Mouse (Mus musculus) frontal cortex, adult (tissue): ENCODE data around the gene Fam155a.
"Not testable (repeated sequence)": the region's sequence is repeated elsewhere in the genome, so short reads cannot be mapped to it uniquely, and the experiment has no call there.

Source experiments
- ATAC-seq: cut with Nextera tagmentation; 2 replicates; pipeline ENCODE4 v1.9.2; 2017; ENCODE audit warnings: mild to moderate bottlenecking, moderate library complexity, mixed read lengths; ENCODE audit not compliant: low TSS enrichment

Gene Fam155a

GRCm38 (mm10) chr8:9770999-9771605 is at the start of gene Fam155a:
TSS of gene Fam155a (minus strand) at chr8:9771161.
- peak; percentile 32 for ATAC-seq

- ATAC-seq: no peak
These were observed 42.4 kb upstream of the Fam155a start for GRCm38 (mm10) chr8:9813273-9813946.

- peak; percentile 97 for ATAC-seq
These were observed 40.1 kb upstream of the Fam155a start for GRCm38 (mm10) chr8:9810955-9811530.

GRCm38 (mm10) chr8:9808596-9808995 is 37.6 kb upstream of the Fam155a start:
- ATAC-seq: no peak

DNA sequence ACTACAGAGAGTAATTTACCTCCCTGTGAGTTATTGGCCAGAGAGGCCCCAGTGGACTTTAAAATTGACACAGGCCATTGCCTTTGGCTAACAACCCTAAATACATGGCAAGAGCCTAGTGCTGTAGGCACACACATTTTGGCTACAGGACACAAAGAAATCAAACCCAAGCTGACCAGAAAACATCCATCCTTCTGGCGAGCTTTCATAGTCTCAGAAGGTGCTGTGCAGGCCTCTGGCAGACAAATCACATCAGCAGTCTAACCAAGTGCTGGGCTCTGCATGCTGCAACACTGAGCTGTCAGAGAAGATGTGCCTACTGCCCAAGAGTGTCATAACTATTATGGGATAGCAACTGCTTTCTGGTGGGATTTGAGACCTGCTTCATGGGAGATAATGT is 34.7 kb upstream of the Fam155a start:
- ATAC-seq: no peak

GRCm38 (mm10) chr8:9800346-9800745 is 29.4 kb upstream of the Fam155a start:
- not testable (repeated sequence) for ATAC-seq

- no peak for ATAC-seq
These were observed 29.0 kb upstream of the Fam155a start for GRCm38 (mm10) chr8:9799923-9800322.

DNA sequence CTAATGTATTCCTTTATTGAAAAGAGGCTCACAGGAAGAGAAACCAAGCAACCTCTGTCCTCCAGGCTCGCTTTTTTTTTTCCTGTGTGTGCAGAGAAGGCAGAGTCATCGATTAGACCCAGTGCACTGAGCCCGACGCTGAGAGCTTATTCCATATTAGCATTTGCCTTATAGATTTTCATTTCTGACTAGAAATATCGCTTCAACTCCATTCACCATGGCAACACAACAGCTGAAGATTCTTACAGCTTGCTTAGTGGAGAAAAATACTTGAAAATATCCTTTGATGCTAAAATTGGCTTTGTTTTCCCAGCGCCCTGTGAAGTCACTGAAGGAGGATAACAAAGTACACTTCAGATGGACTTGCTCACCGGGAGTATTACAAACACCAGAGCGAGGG is 26.6 kb upstream of the Fam155a start:
- ATAC-seq: no peak; the same call in none of the 2 replicates

GRCm38 (mm10) chr8:9795724-9796123 is 24.8 kb upstream of the Fam155a start:
- ATAC-seq: peak; percentile 78

DNA sequence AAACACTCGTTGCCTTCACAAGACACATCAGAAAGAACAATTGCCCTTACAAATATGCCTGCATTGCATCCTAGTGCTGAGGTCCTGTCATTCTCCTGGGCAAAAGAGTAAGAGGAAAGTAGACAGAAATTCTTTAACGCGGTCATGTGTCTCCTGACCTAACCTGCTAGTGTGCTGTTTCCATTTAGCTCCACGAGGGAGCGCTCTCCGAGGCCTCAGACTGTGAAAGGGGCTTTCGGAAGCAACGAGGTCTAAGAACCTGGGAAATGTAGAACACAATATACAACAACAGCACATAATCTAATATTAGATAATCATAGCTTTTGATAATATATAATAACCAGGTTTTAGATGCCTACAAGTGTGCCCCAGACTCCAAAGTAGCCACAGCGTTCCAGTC is 22.4 kb upstream of the Fam155a start:
- no peak for ATAC-seq

GRCm38 (mm10) chr8:9780332-9780731 is 9.4 kb upstream of the Fam155a start:
- ATAC-seq: no peak

DNA sequence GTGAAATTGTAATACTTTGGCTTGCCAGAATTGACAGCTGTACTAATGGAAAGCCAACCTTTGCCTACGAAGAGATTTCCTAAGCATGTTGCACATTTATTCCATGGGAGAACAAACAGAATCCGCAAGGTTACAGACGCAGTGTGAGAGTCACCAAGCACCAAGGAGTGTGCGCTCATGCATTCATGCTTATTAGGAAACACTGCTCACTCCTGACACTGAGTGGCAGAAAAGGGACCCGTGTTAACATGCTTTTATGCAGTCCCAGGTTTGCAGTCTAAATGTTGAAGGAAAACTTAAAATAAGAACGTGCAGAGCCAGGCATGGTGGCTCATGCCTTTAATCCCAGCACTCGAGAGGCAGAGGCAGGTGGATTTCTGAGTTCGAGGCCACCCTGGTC is 7.2 kb upstream of the Fam155a start:
- no peak for ATAC-seq

GRCm38 (mm10) chr8:9776818-9777217 is 5.9 kb upstream of the Fam155a start:
- peak; percentile 74 for ATAC-seq

GRCm38 (mm10) chr8:9772519-9772840 is 1.5 kb upstream of the Fam155a start:
- peak; percentile 47 for ATAC-seq

GRCm38 (mm10) chr8:9771606-9772518 is 901 bp upstream of the Fam155a start:
- ATAC-seq: peak; percentile 41

GRCm38 (mm10) chr8:9770261-9770998 is 531 bp downstream of the Fam155a start:
- peak; percentile 25; the same call in 1 of the 2 replicates for ATAC-seq

GRCm38 (mm10) chr8:9769061-9769460 is 1.9 kb downstream of the Fam155a start:
- ATAC-seq: no peak

- peak; percentile 71 for ATAC-seq
These were observed 35.8 kb downstream of the Fam155a start for GRCm38 (mm10) chr8:9735169-9735568.

DNA sequence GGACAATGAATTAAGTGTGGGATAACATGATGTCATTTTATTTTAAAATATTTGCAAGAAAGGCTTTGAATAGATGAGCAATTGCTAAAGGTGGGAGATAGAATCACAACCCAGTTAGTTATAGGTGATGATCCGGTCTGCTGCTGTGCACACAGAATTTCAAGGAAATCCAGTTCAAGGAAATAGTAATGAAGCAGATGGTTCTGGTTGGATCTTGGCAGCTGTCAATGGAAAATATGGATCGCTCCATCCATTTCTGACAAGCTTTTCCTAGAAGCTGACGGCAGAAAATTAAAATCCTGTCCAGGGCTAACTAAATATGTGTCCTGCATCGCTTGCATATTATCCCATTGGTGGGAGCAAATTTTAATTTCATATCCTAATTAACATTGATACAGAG is 61.2 kb downstream of the Fam155a start:
- no peak for ATAC-seq

DNA sequence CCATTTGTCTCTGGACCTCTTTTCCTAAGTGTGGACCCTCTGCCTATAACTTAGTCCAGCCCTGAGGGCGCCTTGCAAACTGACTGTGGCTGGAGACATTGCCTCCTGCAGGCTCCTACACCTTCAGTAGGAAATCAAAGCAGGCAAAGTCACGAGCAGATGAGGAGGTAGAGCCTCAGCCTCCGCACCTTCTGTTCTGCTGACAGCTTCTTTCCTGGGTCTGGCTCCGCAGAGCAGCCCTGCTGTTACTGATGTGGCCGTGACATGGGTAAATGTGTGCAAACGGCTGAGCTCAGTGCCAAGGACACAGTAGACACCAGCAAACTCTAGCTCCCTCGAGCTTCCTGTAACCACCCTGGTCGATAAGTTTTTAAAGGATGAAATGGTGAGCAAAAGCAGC is 63.5 kb downstream of the Fam155a start:
- ATAC-seq: peak; percentile 98

DNA sequence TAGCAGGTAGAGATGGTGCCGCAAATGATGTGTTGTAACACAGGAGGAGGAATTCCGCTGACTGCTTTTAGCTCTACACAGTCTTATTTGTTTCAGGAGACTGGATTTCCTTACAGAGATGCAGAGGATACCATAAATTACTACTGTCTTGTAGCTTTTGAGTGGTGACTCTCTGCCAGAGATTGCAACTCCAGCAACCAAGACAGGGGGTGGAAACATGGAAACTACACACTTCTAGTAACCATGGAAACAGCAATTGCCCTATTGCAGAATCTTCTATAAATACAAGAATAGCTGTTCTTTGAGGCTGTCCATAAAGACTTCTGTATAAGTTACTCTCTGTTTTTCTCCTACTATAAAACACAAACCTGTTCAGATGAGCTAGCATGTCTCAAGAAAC is 76.2 kb downstream of the Fam155a start:
- ATAC-seq: peak; percentile 97

- ATAC-seq: no peak
These were observed 78.6 kb downstream of the Fam155a start for GRCm38 (mm10) chr8:9692370-9692769.
